Mouse (Mus musculus): ENCODE results near the gene Cdkn1c. TPM values are rescaled to one million over a fixed set of nuclear protein-coding genes. Genes with fewer than 3 reads are reported as not detected.

Gene Cdkn1c
- polyA plus RNA-seq (2015; fragmentation: Nextera tagmentation; extraction: Ambion mirVana) = 672 and 702 TPM in 2 replicates

DNA sequence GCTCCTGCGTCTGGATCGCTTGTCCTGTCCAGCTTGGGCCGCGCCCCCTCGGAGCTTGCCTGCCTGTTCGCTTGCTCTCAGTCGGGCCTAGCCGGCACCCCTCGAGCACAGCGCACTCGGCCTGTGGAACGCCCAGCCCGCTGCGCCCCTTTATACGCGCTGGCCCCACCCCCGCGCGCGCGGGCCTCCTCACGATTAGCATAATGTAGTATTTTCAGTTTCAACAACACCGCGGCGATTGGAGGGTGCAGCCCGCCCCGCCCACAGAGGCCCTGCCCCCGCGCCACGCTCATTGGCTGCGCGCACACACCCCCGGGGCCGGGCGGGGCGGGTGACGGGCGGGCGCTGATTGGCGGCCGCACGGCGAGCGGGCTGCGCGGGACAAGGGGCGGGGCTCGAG lies at the start of gene Cdkn1c:
Cdkn1c (minus strand) TSS at position 177 of the 400 bp plus-strand sequence.
- no peaks in the 10 kb centered on the region for H3K36me3 ChIP-seq
- peak; percentile 87 for ATAC-seq
- peak within 1 kb of the TSS; percentile 67 for H3K9ac ChIP-seq
- 31% methylated on average over 48 of the region's 48 CpGs for WGBS
- peak within 1 kb of the TSS; percentile 56 for H3K27ac ChIP-seq
- H3K4me1 ChIP-seq (replicated peaks) = peaks cover 12% of the 10 kb centered on the region; the same call in 1 of the 2 replicates
- peak within 1 kb of the TSS; percentile 52 for H3K4me3 ChIP-seq (replicated peaks)
- H3K4me2 ChIP-seq (replicated peaks) = peak within 1 kb of the TSS; percentile 65
- H3K27me3 ChIP-seq (replicated peaks) = no peaks in the 10 kb centered on the region
- H3K9me3 ChIP-seq = peaks cover 17% of the 10 kb centered on the region; the same call in 1 of the 2 replicates

DNA sequence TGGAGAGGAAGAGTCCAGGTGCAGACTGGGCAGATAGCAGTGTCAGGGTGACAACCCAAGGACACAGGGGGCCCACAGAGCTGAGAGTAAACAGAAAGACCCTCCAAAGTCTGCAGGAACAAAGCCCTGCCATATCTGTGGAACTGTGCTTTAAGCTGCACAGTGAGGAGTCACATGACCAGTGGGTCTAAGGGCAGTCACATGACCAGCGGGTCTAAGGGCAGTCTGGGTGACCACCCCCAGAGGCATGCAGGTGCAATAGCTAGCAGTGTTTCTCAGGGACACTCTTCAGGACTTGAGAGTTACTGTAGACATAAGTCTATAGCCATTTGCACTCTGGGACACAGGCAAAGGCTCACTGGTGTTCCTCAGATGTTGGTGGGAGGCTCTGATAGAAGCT lies 48.7 kb upstream of the Cdkn1c start:
- WGBS = 69% methylated on average over 1 of the region's 1 CpGs

DNA sequence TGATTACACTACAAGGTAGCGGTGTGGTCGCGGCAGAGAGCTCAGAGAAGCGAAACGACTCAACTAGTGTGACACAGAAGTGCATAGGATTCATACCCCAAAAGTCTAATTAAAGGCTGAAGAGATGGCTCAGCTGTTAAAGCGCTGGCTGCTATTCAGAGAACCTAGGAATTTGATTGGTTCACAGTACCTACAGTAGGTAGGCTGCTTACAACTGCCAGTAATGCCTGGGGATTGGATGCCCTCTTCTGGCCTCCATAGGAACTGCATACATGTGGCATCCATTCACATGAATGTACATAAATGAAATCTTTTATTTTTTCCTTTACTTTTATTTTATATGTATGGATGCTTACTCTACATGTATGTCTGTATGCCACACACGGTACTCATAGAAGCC lies 45.8 kb upstream of the Cdkn1c start:
- no peak overlapping the region for H3K27ac ChIP-seq
- H3K27me3 ChIP-seq (replicated peaks) = peaks cover 14% of the 10 kb centered on the region
- no peak for ATAC-seq
- no peak overlapping the region for H3K4me2 ChIP-seq (replicated peaks)
- 33% methylated on average over 7 of the region's 7 CpGs for WGBS
- no peak overlapping the region for H3K4me3 ChIP-seq (replicated peaks)
- no peaks in the 10 kb centered on the region for H3K36me3 ChIP-seq
- no peak overlapping the region for H3K9ac ChIP-seq
- H3K4me1 ChIP-seq (replicated peaks) = peaks cover 10% of the 10 kb centered on the region
- H3K9me3 ChIP-seq = no peaks in the 10 kb centered on the region

More for the DNA sequence above, 48.7 kb upstream of the Cdkn1c start:
- Histone ChIP-seq H3K9me3 (no peaks in the 10 kb centered on the region), H3K4me3 (replicated peaks) (no peak overlapping the region), H3K9ac (no peak overlapping the region), H3K4me1 (replicated peaks) (no peaks in the 10 kb centered on the region), H3K4me2 (replicated peaks) (no peak overlapping the region), H3K27me3 (replicated peaks) (no peaks in the 10 kb centered on the region), H3K36me3 (peaks cover 11% of the 10 kb centered on the region), H3K27ac (no peak overlapping the region)
- no peak for ATAC-seq

DNA sequence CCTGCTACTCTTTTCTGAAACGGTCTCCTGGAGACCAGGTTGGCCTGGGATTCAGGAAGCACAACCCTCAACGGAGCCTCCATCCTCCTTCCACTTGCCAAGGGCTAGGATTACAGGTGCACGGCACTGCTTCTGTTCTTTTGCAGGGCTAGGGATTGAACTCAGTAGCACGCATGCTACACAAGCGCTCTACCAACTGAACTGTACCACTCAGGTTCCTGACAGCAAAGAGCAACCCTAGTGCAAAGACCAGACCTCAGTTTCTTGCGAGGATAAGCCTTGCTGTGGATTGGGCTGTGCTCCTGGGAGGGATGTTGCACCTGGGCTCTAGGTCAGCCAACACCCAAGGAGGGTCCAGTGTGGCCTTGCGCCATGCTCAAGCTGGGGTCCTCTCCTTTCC lies 45.4 kb upstream of the Cdkn1c start:
- WGBS = 74% methylated on average over 7 of the region's 7 CpGs
- H3K9ac ChIP-seq = no peak overlapping the region
- no peaks in the 10 kb centered on the region for H3K9me3 ChIP-seq
- no peak overlapping the region for H3K27ac ChIP-seq
- peaks cover 18% of the 10 kb centered on the region for H3K27me3 ChIP-seq (replicated peaks)
- ATAC-seq = no peak
- H3K4me2 ChIP-seq (replicated peaks) = no peak overlapping the region
- H3K4me1 ChIP-seq (replicated peaks) = peaks cover 14% of the 10 kb centered on the region
- H3K36me3 ChIP-seq = no peaks in the 10 kb centered on the region
- no peak overlapping the region for H3K4me3 ChIP-seq (replicated peaks)

DNA sequence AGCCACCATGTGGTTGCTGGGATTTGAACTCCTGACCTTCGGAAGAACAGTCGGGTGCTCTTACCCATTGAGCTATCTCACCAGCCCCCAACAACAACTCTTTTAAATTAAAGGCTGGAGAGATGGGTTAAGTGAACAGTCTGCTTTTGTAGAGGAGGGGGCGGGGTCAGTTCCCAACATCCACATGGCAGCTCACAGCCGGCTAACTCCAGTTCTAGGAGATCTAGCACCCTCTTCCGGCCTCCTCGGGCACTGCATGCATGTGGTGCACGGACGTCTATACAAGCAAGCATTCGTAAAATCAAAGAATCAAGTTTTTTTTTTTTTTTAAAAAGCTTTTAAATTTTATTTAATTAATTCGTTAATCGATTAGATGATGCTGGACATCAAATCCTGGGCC lies 45.0 kb upstream of the Cdkn1c start:
- Histone ChIP-seq H3K4me3 (replicated peaks) (no peak overlapping the region), H3K4me1 (replicated peaks) (peaks cover 15% of the 10 kb centered on the region), H3K36me3 (no peaks in the 10 kb centered on the region), H3K9ac (no peak overlapping the region), H3K4me2 (replicated peaks) (no peak overlapping the region), H3K9me3 (no peaks in the 10 kb centered on the region), H3K27ac (no peak overlapping the region), H3K27me3 (replicated peaks) (peaks cover 22% of the 10 kb centered on the region)
- WGBS = 33% methylated on average over 11 of the region's 11 CpGs
- ATAC-seq = no peak

DNA sequence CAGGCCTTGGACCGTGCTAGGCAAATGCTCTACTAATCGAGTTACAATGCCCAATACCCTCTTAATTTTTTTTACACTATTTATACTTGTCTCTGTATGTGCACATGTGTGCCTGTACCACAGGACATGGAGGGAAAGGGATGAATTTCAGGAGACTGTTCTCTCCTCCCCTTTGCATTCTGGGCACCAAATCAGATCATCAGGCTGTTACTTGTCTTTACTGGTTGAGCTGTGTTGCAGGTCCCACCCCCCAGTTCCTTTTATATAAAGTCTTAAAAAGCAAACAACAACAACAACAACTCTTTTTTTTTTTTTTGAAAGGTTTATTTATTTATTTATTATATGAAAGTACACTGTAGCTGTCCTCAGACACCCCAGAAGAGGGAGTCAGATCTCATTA lies 44.6 kb upstream of the Cdkn1c start:
- 93% methylated on average over 2 of the region's 2 CpGs for WGBS
- no peak overlapping the region for H3K4me3 ChIP-seq (replicated peaks)
- H3K36me3 ChIP-seq = no peaks in the 10 kb centered on the region
- H3K4me2 ChIP-seq (replicated peaks) = no peak overlapping the region
- no peak overlapping the region for H3K27ac ChIP-seq
- no peak for ATAC-seq
- no peak overlapping the region for H3K9ac ChIP-seq
- peaks cover 26% of the 10 kb centered on the region for H3K27me3 ChIP-seq (replicated peaks)
- peaks cover 15% of the 10 kb centered on the region for H3K4me1 ChIP-seq (replicated peaks)
- H3K9me3 ChIP-seq = no peaks in the 10 kb centered on the region

DNA sequence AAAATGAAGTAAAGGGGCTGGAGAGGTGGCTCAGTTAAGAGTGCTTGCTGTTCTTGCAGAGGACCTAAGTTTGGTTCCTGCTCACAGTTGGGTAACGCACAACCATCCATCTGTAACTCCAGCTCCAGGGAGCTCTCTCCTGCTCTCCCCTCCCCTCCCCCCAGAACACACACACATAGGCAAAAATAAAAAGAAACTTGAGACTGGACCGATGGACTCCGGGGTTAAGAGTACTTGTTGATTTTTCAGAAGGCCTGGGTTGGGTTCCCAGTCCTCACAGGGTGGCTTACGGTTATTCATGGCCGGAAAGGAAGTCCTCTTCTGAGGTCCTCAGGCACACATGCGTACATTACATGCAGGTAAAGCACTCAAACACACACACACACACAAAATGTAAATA lies 43.1 kb upstream of the Cdkn1c start:
- H3K36me3 ChIP-seq = no peaks in the 10 kb centered on the region
- no peaks in the 10 kb centered on the region for H3K9me3 ChIP-seq
- 82% methylated on average over 6 of the region's 6 CpGs for WGBS
- H3K27me3 ChIP-seq (replicated peaks) = peaks cover 28% of the 10 kb centered on the region
- ATAC-seq = no peak
- H3K9ac ChIP-seq = no peak overlapping the region
- H3K4me1 ChIP-seq (replicated peaks) = peaks cover 15% of the 10 kb centered on the region
- no peak overlapping the region for H3K4me2 ChIP-seq (replicated peaks)
- H3K4me3 ChIP-seq (replicated peaks) = no peak overlapping the region
- no peak overlapping the region for H3K27ac ChIP-seq

DNA sequence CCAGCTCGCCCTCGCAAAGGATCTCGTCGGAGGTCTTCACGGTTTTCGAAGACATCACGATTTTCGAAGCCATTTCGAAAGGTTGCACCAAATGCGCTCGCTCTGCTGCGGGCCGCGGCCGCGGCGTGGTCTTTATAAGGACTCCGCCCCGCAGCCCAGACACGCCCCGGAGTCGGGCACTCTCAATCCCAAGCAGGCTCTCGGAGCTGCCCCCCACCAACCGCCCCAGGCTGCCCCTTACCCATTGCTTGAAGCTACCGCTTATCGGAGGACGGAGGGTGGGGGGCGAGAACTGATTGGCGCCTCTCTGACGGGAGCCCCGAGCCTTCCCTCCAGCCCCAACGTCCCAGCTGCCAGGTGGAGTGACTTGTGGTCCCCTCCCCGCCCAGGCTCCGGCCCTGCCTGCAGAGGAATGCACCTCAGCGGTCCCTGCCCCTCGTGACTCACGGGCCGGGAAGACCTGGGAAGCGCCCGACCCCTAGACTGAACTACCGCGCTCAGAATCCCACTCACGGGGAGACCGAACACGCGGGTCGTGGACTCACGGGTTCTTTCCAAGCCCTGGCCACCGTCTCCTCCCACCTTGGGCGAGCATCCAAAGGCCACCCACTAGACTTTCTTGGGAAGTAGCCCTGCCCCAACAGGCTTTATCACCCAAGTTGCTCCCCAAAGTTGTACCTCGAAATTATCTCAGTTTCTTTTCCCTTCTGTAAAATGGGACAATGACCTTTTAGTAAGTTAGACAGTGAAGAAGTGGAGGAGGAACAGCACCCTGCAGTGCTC lies 41.8 kb upstream of the Cdkn1c start, which contains the start of gene Phlda2:
Phlda2 (minus strand) TSS at position 733 of the 783 bp plus-strand sequence.
- Histone ChIP-seq H3K27ac (no peak within 1 kb of the TSS), H3K4me1 (replicated peaks) (peaks cover 15% of the 10 kb centered on the region), H3K9me3 (no peaks in the 10 kb centered on the region), H3K9ac (peak within 1 kb of the TSS; percentile 36), H3K36me3 (no peaks in the 10 kb centered on the region), H3K4me3 (replicated peaks) (peak within 1 kb of the TSS; percentile 40), H3K27me3 (replicated peaks) (peaks cover 28% of the 10 kb centered on the region), H3K4me2 (replicated peaks) (peak within 1 kb of the TSS; percentile 84)
- WGBS = 3% methylated on average over 51 of the region's 51 CpGs
- ATAC-seq = peak; percentile 55

DNA sequence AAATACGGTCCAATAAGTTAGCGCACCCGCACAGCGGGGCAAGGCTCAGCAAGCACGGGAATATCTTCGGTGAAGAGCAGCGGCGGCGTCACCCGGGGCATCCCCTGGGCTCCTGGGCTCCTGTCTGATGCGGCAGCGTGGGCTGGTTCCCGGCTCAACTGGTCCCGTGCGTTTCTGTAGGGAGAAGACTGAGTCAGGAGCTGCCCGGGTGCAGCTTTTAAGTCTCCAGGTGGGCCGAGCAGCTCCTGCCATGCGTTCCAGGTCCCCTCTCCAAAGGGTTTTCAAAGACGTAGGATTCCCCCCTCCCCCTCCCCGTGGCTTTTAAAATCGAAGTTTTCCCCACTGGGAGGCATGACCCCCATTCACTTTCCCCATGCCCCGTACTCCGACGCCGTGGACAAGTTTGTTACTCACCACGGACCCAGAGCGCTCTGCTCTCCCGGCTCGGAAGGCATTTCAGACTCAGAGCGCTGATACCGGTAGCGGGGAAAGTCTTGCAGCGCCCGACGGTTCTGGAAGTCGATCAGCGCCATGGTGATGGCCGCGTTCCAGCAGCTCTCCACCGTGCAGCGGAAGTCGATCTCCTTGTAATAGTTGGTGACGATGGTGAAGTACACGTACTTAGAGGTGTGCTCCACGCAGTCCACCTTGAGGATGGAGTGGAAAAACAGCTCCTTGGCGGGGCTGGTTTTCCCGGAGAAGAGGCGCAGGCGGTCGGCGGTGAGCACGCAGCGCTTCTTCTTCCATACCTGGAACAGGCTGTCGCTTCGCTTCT lies 41.0 kb upstream of the Cdkn1c start:
- 3% methylated on average over 55 of the region's 55 CpGs for WGBS
- peaks cover 15% of the 10 kb centered on the region for H3K4me1 ChIP-seq (replicated peaks)
- 0 out of 2 replicates have a peak, but pooled peaks have one; percentile 14 for ATAC-seq
- H3K9ac ChIP-seq = peak overlapping the region; percentile 36
- no peaks in the 10 kb centered on the region for H3K9me3 ChIP-seq
- H3K27ac ChIP-seq = no peak overlapping the region
- peak overlapping the region; percentile 84 for H3K4me2 ChIP-seq (replicated peaks)
- H3K36me3 ChIP-seq = no peaks in the 10 kb centered on the region
- H3K4me3 ChIP-seq (replicated peaks) = peak overlapping the region; percentile 40
- peaks cover 28% of the 10 kb centered on the region for H3K27me3 ChIP-seq (replicated peaks)

DNA sequence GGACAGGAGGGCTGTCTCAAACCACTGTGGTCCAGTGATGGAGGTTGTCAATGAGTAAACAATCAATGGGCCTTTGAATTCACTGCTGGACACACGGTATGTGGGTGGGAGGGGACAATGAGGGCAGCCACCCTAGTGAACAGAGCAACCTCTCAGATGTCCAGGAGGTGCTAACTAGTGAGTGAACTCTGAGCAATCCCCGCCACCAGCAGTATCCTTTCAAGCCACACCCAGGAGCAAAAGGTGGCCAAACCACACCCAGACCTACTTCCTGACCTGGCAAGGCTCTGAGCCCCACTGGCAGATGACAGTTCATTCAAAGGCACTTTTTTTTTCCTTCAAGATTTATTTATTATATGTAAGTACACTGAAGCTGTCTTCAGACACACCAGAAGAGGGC lies 40.1 kb upstream of the Cdkn1c start:
- ATAC-seq = no peak
- no peak overlapping the region for H3K27ac ChIP-seq
- no peak overlapping the region for H3K4me3 ChIP-seq (replicated peaks)
- H3K27me3 ChIP-seq (replicated peaks) = peaks cover 28% of the 10 kb centered on the region
- no peak overlapping the region for H3K9ac ChIP-seq
- H3K4me1 ChIP-seq (replicated peaks) = peaks cover 15% of the 10 kb centered on the region
- 45% methylated on average over 2 of the region's 2 CpGs for WGBS
- H3K4me2 ChIP-seq (replicated peaks) = peak overlapping the region; percentile 84; the same call in 1 of the 2 replicates
- no peaks in the 10 kb centered on the region for H3K36me3 ChIP-seq
- no peaks in the 10 kb centered on the region for H3K9me3 ChIP-seq

DNA sequence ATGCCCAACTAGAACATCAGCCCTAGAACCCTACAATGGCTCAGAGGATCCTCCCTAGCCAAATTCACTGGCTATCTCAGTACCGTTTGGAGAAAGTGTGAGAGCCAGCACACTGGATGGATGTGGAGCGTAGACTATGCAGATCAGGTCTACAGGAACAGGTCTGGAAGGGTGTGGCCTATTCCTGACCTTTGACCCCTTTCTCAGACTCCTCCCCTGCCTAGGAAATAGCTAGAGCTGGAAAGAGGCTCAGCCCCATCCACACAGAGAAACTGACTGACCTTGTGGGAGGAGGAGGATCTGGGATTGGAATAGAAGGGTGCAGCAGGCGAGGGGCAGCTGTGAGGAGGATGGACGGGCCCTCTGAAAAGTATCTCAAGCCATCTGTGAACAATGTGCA lies 37.7 kb upstream of the Cdkn1c start:
- H3K4me1 ChIP-seq (replicated peaks) = peaks cover 15% of the 10 kb centered on the region
- H3K27me3 ChIP-seq (replicated peaks) = peaks cover 28% of the 10 kb centered on the region
- no peaks in the 10 kb centered on the region for H3K36me3 ChIP-seq
- no peak overlapping the region for H3K9ac ChIP-seq
- WGBS = 84% methylated on average over 4 of the region's 4 CpGs
- no peaks in the 10 kb centered on the region for H3K9me3 ChIP-seq
- no peak overlapping the region for H3K4me2 ChIP-seq (replicated peaks)
- peak; percentile 44; the same call in 1 of the 2 replicates for ATAC-seq
- no peak overlapping the region for H3K4me3 ChIP-seq (replicated peaks)
- no peak overlapping the region for H3K27ac ChIP-seq

Data from intestine, embryonic 15.5 days (tissue).